Mouse (Mus musculus): ENCODE data around the gene Limch1. TPM values are rescaled to one million over a fixed set of nuclear protein-coding genes. Genes with fewer than 3 reads are reported as not detected.

Gene Limch1
- total RNA-seq, 2 experiments from 2014 or later = 127 to 140 TPM

GRCm38 (mm10) chr5:66777999-66778710 is 32.5 kb downstream of the Limch1 start:
- no peak for TF ChIP-seq CTCF (conservative IDR thresholded peaks at IDR 0.05)
- H3K4me3 ChIP-seq = no peak overlapping the region
- no peak overlapping the region for H3K27ac ChIP-seq
- DNase-seq (ENCODE audit: low spot score in 2 of 2) = no peak

GRCm38 (mm10) chr5:66780371-66780770 is 34.7 kb downstream of the Limch1 start:
- H3K27ac ChIP-seq = no peak overlapping the region
- no peak overlapping the region for H3K4me3 ChIP-seq
- no peak for DNase-seq (ENCODE audit: low spot score in 2 of 2)
- no peak for TF ChIP-seq CTCF (conservative IDR thresholded peaks at IDR 0.05)

- DNase-seq (ENCODE audit: low spot score in 2 of 2) = no peak
- no peak for TF ChIP-seq CTCF (conservative IDR thresholded peaks at IDR 0.05)
- Histone ChIP-seq H3K27ac (no peak overlapping the region), H3K4me3 (no peak overlapping the region)
Observed at GRCm38 (mm10) chr5:66781507-66781906, 35.9 kb downstream of the Limch1 start.

GRCm38 (mm10) chr5:66782851-66783250 is 37.2 kb downstream of the Limch1 start:
- no peak for DNase-seq (ENCODE audit: low spot score in 2 of 2)
- TF ChIP-seq CTCF (conservative IDR thresholded peaks at IDR 0.05) = peak; percentile 54
- Histone ChIP-seq H3K27ac (no peak overlapping the region), H3K4me3 (no peak overlapping the region)

- no peak for DNase-seq (ENCODE audit: low spot score in 2 of 2)
- Histone ChIP-seq H3K27ac (no peak overlapping the region), H3K4me3 (no peak overlapping the region)
- no peak for TF ChIP-seq CTCF (conservative IDR thresholded peaks at IDR 0.05)
Observed at GRCm38 (mm10) chr5:66784624-66785361, 39.2 kb downstream of the Limch1 start.

- Histone ChIP-seq H3K27ac (no peak overlapping the region), H3K4me3 (no peak overlapping the region)
- no peak for DNase-seq (ENCODE audit: low spot score in 2 of 2)
- TF ChIP-seq CTCF (conservative IDR thresholded peaks at IDR 0.05) = no peak
Observed at GRCm38 (mm10) chr5:66785995-66786620, 40.5 kb downstream of the Limch1 start.

GRCm38 (mm10) chr5:66786621-66787061 is 41.0 kb downstream of the Limch1 start:
- no peak for TF ChIP-seq CTCF (conservative IDR thresholded peaks at IDR 0.05)
- Histone ChIP-seq H3K4me3 (no peak overlapping the region), H3K27ac (no peak overlapping the region)
- DNase-seq (ENCODE audit: low spot score in 2 of 2) = no peak

- no peak for DNase-seq (ENCODE audit: low spot score in 2 of 2)
- Histone ChIP-seq H3K27ac (peak overlapping the region; percentile 56; the same call in 1 of the 2 replicates), H3K4me3 (no peak overlapping the region)
- no peak for TF ChIP-seq CTCF (conservative IDR thresholded peaks at IDR 0.05)
Observed at GRCm38 (mm10) chr5:66789041-66789440, 43.4 kb downstream of the Limch1 start.

GRCm38 (mm10) chr5:66791161-66791560 is 45.5 kb downstream of the Limch1 start:
- no peak for DNase-seq (ENCODE audit: low spot score in 2 of 2)
- H3K27ac ChIP-seq = no peak overlapping the region

GRCm38 (mm10) chr5:66793251-66793650 is 47.6 kb downstream of the Limch1 start:
- no peak for DNase-seq (ENCODE audit: low spot score in 2 of 2)
- TF ChIP-seq CTCF (conservative IDR thresholded peaks at IDR 0.05) = no peak
- Histone ChIP-seq H3K27ac (no peak overlapping the region), H3K4me3 (no peak overlapping the region)

More at GRCm38 (mm10) chr5:66791161-66791560, 45.5 kb downstream of the Limch1 start:
- no peak for TF ChIP-seq CTCF (conservative IDR thresholded peaks at IDR 0.05)
- no peak overlapping the region for H3K4me3 ChIP-seq

GRCm38 (mm10) chr5:66797326-66797725 is 51.7 kb downstream of the Limch1 start:
- peak overlapping the region; percentile 77 for H3K27ac ChIP-seq
- H3K4me3 ChIP-seq = no peak overlapping the region
- no peak for TF ChIP-seq CTCF (conservative IDR thresholded peaks at IDR 0.05)
- DNase-seq (ENCODE audit: low spot score in 2 of 2) = no peak

GRCm38 (mm10) chr5:66798135-66798534 is 52.5 kb downstream of the Limch1 start:
- Histone ChIP-seq H3K4me3 (no peak overlapping the region), H3K27ac (peak overlapping the region; percentile 77)
- no peak for TF ChIP-seq CTCF (conservative IDR thresholded peaks at IDR 0.05)
- DNase-seq (ENCODE audit: low spot score in 2 of 2) = no peak

GRCm38 (mm10) chr5:66798591-66799003 is 53.0 kb downstream of the Limch1 start:
- H3K4me3 ChIP-seq = no peak overlapping the region
- H3K27ac ChIP-seq = peak overlapping the region; percentile 77
- DNase-seq (ENCODE audit: low spot score in 2 of 2) = no peak
- TF ChIP-seq CTCF (conservative IDR thresholded peaks at IDR 0.05) = no peak
